Mouse (Mus musculus) T-cell, adult 2 months (primary cell): ENCODE measurements around the gene Fem1a.
"Not testable (repeated sequence)": the region's sequence is repeated elsewhere in the genome, so short reads cannot be mapped to it uniquely, and the experiment has no call there.

Source experiments
- DNase-seq: peaks from one replicate; pipeline ENCODE4 v3.0.0; 2022; ENCODE audit warnings: low spot score

The Fem1a gene

DNA sequence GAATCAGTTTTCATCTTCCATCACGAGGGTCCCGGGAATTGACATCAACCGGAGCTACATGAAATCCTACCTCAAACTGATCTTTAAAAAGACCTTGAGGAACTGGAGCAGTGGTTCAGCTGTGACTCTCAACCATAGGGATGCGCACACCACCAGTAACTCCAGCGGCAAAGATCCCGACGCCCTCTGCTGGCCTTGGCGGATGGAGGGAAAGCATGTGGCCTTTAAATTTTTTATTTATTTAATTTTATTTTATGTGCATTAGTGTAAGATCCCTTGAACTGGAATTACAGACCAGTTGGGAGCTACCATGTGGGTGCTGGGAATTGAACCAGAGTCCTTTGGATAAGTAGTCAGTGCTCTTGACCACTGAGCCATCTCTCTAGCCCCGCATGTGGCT is 1.2 kb upstream of the Fem1a start:
- no peak for DNase-seq

- peak; percentile 98 for DNase-seq
Observed at GRCm38 (mm10) chr17:56255863-56256238, 759 bp upstream of the Fem1a start.

DNA sequence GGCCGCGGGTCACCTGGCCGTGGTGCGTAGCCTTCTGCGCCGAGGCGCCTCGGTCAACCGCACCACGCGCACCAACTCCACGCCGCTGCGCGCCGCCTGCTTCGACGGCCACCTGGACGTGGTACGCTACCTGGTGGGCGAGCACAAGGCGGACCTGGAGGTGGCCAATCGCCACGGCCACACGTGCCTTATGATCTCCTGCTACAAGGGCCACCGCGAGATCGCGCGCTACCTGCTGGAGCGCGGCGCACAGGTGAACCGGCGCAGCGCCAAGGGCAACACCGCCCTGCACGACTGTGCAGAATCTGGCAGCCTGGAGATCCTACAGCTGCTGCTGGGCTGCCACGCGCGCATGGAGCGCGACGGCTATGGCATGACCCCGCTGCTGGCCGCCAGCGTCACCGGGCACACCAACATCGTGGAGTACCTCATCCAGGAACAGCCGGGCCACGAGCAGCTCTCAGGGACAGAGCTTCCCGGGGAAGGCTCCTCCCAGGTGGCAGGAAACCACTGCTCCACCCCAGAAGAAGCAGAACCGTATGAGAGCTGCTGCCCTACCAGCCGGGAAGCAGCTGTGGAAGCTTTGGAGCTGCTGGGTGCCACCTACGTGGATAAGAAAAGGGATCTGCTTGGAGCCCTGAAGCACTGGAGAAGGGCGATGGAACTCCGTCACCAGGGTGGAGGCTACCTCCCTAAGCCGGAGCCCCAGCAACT is 728 bp downstream of the Fem1a start:
- DNase-seq = no peak

DNA sequence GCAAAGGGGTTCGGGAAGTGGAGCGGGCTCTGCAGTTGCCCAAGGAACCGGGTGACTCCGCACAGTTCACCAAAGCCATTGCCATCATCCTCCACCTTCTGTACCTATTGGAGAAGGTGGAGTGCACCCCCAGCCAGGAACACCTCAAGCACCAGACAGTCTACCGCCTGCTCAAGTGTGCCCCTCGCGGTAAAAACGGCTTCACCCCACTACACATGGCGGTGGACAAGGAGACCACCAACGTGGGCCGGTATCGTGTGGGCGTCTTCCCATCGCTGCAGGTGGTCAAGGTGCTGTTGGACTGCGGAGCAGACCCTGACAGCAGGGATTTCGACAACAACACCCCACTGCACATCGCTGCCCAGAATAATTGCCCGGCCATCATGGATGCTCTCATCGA is 1.7 kb downstream of the Fem1a start:
- not testable (repeated sequence) for DNase-seq

- not testable (repeated sequence) for DNase-seq
Observed at GRCm38 (mm10) chr17:56258812-56259211, 2.2 kb downstream of the Fem1a start.

DNA sequence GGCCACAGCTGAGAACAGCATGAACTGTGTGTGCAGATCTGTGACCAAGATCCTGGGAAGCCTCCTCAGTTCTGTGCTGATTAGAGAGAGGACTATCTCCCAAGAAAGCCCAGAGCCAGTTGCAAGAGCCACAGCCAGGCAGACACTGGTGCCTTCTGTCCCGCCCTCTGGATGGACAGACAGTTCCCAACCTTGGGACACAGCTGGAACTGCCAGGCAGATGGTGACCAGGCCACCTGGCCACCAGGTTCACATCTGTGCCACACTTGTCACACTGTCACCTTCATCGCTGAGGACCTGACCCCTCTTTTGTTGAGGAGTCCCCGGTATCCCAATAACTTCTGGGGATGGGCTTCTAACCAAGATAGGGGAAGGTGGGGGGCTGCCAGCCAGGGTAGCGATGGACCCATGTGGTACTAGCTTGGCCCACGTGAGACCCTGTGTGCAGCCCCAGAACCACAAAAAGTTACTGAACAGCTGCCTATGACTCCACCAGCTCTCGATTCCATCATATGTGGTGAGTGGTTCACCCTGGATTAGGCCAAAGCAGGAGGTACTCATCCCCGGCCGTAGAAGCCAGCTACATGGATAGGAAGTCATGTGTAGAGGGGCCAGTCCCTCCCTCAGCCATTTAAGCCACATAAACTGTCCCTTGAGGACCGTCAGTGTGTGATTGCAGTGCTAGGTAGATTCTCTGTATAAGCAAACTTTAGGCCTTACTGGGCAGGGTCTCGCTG is 2.9 kb downstream of the Fem1a start:
- DNase-seq = no peak

GRCm38 (mm10) chr17:56261166-56261565 is 4.6 kb downstream of the Fem1a start:
- DNase-seq = no peak

- DNase-seq = no peak
Observed at GRCm38 (mm10) chr17:56262645-56263094, 6.1 kb downstream of the Fem1a start.

GRCm38 (mm10) chr17:56264020-56264419 is 7.4 kb downstream of the Fem1a start:
- peak; percentile 75 for DNase-seq

- no peak for DNase-seq
Observed at GRCm38 (mm10) chr17:56265011-56265410, 8.4 kb downstream of the Fem1a start.

DNA sequence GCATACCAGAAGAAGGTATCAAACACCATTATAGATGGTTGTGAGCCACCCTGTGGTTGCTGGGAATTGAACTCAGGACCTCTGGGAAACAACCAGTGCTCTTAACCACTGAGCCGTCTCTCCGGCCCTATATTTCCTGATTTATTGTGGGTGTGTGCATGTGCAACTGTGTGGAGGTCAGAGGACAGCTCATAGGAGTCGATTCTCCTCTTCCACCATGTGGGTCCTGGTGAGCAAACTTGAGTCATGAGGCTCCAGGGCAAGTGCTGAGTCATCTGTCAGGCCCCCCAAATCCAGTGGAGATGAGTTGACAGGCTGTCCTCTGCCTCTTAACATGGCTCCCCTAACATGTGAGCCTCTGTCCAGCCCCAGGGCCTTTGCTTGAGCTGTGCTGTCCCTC is 9.3 kb downstream of the Fem1a start:
- no peak for DNase-seq

DNA sequence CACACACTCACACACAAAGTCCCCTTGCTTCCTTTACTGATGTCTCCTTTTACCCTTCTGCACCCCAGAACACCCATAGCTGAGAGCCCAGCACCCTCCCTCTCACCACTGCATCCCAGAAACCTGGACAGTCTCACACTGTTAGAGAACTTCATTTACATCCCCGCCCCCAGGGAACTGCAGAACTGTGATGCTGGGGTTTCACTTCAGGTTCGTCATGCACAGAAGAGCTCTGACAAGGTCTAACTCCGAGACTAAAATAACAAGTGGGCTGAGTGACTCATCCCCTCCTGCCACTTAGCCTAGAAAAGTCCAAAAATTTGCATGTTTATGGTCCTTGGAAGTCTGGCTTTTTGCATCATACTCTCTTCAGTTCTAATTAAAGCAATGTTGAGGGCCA is 9.7 kb downstream of the Fem1a start:
- DNase-seq = no peak

DNA sequence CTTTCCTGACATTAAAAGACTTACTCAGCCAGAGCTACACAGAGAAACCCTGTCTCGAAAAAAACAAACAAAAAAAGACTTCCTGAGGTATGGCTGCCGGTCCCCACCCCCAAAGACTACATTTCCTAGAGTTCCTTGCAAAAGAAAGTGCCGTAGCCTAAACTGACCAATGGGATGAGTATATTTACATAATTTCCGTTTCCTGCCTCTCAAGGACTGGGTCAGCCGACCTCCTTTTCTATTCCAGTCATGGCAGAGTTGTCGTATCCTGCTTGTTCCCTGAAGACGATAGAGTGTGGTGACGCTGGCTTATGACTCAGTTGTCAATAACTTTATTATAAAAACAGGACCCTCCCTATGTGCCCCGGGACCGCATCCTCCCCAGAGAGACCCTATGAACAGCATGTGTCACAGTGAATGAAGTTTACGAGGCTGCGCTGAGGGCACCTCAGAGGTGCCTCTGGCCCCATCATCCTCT is 12.6 kb downstream of the Fem1a start:
- peak; percentile 81 for DNase-seq

GRCm38 (mm10) chr17:56269741-56270140 is 13.1 kb downstream of the Fem1a start:
- DNase-seq = no peak

- DNase-seq = no peak
Observed at GRCm38 (mm10) chr17:56271609-56272253, 15.1 kb downstream of the Fem1a start.

DNA sequence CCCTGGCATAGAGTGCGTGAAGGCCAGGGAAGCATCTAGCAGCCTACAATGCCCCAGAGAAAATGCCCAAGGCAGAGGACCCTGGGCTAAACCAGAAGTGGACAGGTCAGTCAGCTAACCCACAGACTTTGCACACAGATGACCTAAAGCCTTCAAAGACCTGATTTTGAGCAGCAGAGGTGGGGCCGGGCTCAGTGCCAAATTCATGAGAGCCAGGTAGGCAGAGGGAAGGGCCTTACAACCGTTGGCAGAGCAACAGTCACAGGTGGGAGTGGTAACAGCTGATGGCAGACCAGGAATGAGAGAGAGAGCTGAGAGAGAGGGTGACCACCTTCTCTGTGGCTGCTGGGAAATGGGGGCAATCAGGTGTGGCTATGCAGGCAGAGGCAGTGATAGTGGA is 16.0 kb downstream of the Fem1a start:
- no peak for DNase-seq

DNA sequence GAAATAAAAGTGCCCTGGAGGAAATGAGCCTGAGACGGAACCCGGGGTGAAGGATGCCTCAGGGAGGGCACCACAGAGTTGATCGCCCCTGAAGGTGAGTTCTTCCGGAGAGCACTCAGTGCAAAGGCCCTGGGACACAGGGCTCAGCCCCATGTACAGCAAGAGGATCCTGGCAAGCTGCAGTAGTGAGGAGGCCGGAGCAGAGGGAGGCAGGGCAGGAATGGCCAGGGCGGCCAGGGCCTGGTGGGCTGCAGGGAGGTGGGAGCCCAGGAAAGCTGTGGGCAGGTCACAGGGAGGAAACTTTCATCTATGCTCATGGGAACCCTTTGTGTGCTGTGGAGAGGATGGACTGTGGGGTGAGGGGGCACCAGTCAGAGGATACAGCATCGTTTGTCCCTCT is 16.9 kb downstream of the Fem1a start:
- no peak for DNase-seq

DNA sequence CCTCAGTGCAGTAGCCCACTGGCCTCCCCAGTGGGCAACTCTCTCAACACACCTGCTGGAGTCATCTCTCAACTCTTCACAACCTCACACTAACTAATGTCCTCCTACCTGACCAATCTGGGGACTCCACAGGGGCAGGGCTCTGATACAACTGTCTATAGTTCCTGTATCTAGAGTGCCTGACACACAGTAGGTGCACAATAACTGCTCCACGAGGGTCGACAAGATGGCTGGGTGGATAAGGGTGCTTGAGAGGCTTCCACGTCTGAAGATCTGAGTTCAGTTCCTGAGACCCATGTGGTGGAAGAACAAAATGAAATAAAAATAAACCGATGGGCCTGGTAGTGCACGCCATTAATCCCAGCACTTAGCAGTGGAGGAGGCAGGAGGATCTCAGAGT is 17.4 kb downstream of the Fem1a start:
- DNase-seq = no peak

GRCm38 (mm10) chr17:56275842-56276480 is 19.4 kb downstream of the Fem1a start:
- no peak for DNase-seq

DNA sequence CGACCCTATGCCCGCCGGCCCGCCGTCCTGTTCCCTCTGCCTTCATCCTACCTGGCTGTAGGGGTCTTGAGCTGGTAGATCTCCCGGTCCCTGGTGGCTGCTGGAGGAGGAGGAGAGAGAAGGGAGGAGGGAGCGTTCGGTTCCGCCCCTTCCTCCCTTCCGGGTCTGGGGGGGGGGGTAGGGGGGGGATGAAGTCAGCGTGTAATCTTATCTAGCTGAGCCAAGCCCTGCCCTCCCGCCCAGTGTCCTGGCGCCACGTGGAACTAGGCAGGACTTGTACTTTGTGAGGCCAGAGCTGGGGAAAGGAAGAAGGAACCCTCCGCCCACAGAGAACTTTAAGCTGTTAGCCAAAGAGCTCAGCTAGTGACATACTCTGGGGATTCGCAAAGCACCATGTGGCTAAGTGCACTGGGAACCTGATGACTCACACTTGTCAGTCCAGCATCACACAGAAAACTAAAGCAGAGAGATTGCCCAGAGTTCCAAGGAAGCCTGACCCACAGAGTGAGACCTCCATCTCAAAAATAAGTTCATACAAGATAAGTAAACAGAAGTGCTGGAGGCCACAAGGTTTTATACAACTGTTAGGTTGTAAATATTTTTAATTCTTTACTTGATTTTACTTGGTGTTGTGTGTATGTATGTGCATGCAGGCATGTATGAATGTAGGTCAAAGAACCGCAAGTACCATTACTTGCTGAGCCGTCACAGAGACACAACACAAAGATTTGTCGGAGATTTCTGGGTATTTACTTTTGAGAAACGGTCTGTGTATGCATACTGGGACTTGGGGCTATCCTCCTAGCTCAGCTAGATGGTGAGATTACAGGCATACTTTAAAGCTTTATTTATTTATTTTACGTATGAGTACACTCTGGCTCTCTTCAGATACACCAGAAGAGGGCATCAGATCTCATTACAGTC is 20.3 kb downstream of the Fem1a start, which contains the start of gene Ticam1:
Gene Ticam1 (minus strand): TSS at position 144 of the 924 bp plus-strand sequence.
- DNase-seq = peak; percentile 80

- peak; percentile 39 for DNase-seq
Observed at GRCm38 (mm10) chr17:56277567-56277893, 20.9 kb downstream of the Fem1a start.
